Mouse (Mus musculus): ENCODE measurements at regions not wholly inside any gene's neighbourhood (a gene's known extent, or its start where the extent isn't known, plus 50 kb on each side); places are given as distances from the start of the nearest gene placed in this dataset.

GRCm38 (mm10) chr2:61121281-61121680 is 158.3 kb upstream of the Rbms1 start:
- intact Hi-C loops (cut with DNase I) = no loop called here
- no peak for DNase-seq

- no peak for DNase-seq
- intact Hi-C loops (cut with DNase I) = no loop called here
Observed at GRCm38 (mm10) chr2:61114620-61115019, 151.6 kb upstream of the Rbms1 start.

GRCm38 (mm10) chr2:61113916-61114315 is 150.9 kb upstream of the Rbms1 start:
- no peak for DNase-seq
- intact Hi-C loops (cut with DNase I) = no loop called here

GRCm38 (mm10) chr2:61110591-61110990 is 147.6 kb upstream of the Rbms1 start:
- no peak for DNase-seq
- intact Hi-C loops (cut with DNase I) = no loop called here

GRCm38 (mm10) chr2:61109564-61109963 is 146.6 kb upstream of the Rbms1 start:
- no peak for DNase-seq
- intact Hi-C loops (cut with DNase I) = no loop called here

GRCm38 (mm10) chr2:61105169-61105568 is 142.2 kb upstream of the Rbms1 start:
- intact Hi-C loops (cut with DNase I) = no loop called here
- DNase-seq = no peak

- no peak for DNase-seq
- intact Hi-C loops (cut with DNase I) = no loop called here
Observed at GRCm38 (mm10) chr2:61100854-61101253, 137.9 kb upstream of the Rbms1 start.

- no peak for DNase-seq
- intact Hi-C loops (cut with DNase I) = no loop called here
Observed at GRCm38 (mm10) chr2:61088501-61088900, 125.5 kb upstream of the Rbms1 start.

GRCm38 (mm10) chr2:61084835-61085234 is 121.8 kb upstream of the Rbms1 start:
- intact Hi-C loops (cut with DNase I) = no loop called here
- no peak for DNase-seq

- DNase-seq = no peak
- intact Hi-C loops (cut with DNase I) = no loop called here
Observed at GRCm38 (mm10) chr2:61083100-61083499, 120.1 kb upstream of the Rbms1 start.

- DNase-seq = no peak
- intact Hi-C loops (cut with DNase I) = no loop called here
Observed at GRCm38 (mm10) chr2:61082640-61083039, 119.6 kb upstream of the Rbms1 start.

- DNase-seq = no peak
- intact Hi-C loops (cut with DNase I) = no loop called here
Observed at GRCm38 (mm10) chr2:61080006-61080405, 117.0 kb upstream of the Rbms1 start.

GRCm38 (mm10) chr2:61071025-61071424 is 108.0 kb upstream of the Rbms1 start:
- intact Hi-C loops (cut with DNase I) = no loop called here
- DNase-seq = no peak

GRCm38 (mm10) chr2:61067877-61068276 is 104.9 kb upstream of the Rbms1 start:
- intact Hi-C loops (cut with DNase I) = no loop called here
- DNase-seq = no peak

- peak; percentile 21 to 24 for DNase-seq
- intact Hi-C loops (cut with DNase I) = no loop called here
Observed at GRCm38 (mm10) chr2:61062125-61062524, 99.1 kb upstream of the Rbms1 start.

- DNase-seq = no peak
- intact Hi-C loops (cut with DNase I) = no loop called here
Observed at GRCm38 (mm10) chr2:61060906-61061305, 97.9 kb upstream of the Rbms1 start.

- intact Hi-C loops (cut with DNase I) = no loop called here
- no peak for DNase-seq
Observed at GRCm38 (mm10) chr2:61058545-61059235, 95.7 kb upstream of the Rbms1 start.

GRCm38 (mm10) chr2:61052296-61052695 is 89.3 kb upstream of the Rbms1 start:
- intact Hi-C loops (cut with DNase I) = no loop called here
- no peak for DNase-seq

GRCm38 (mm10) chr2:61051808-61052207 is 88.8 kb upstream of the Rbms1 start:
- DNase-seq = no peak
- intact Hi-C loops (cut with DNase I) = no loop called here

GRCm38 (mm10) chr2:61046111-61046767 is 83.2 kb upstream of the Rbms1 start:
- intact Hi-C loops (cut with DNase I) = no loop called here

GRCm38 (mm10) chr2:61045467-61045866 is 82.5 kb upstream of the Rbms1 start:
- intact Hi-C loops (cut with DNase I) = no loop called here
- DNase-seq = no peak

More at GRCm38 (mm10) chr2:61046111-61046767, 83.2 kb upstream of the Rbms1 start:
- DNase-seq = no peak

- intact Hi-C loops (cut with DNase I) = no loop called here
Observed at GRCm38 (mm10) chr2:61032920-61033319, 69.9 kb upstream of the Rbms1 start.

More at GRCm38 (mm10) chr2:61032920-61033319, 69.9 kb upstream of the Rbms1 start:
- DNase-seq = no peak
